Mouse (Mus musculus) liver, embryonic 14.5 days (tissue): ENCODE measurements around the gene Nfatc2.

Source experiments
- CTCF ChIP-seq: IDR thresholded peaks from 2 replicates; pipeline ENCODE4 v1.5.1; 2016; ENCODE audit warnings: antibody characterized with exemption, low read depth, control low read depth
- EP300 ChIP-seq: IDR thresholded peaks from 2 replicates; pipeline ENCODE4 v1.6.1; 2016; ENCODE audit warnings: antibody characterized with exemption, low read depth

DNA sequence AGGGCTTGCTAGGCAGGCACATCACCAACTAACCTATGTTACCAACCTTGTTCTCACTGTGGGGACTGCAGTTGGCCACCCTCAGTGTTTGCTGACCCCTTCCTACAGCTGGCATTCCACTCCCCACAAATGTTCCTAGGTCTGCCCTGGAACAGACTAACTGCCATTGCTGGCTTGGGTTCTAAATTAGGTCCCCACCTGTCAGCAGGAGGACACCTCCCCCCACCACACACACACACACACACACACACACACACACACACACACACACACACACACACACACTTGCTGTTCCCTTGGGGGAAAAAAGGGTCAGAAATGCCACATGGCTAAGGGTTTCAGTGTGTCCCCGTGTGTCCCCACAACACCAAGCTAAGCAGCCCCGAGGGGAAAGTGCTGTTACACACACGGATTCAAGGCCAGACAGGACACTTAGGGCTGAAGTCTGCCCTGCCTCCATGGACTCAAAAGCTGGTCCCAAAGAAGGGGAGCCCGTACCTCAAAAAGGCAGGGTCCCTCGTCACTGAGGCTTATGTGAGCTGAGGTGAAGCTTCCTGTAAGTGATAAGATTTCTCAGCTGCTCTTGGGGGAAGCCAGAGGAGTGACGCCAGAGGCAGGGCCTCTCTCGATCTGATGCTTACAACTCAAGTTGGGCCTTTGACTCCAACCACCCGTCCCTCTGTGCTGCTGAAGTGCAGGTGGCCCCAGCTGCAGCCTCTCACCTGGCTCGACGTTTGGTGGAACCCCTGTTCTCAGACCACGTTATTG, 113.1 kb downstream of the Nfatc2 start:
- no peak for TF ChIP-seq CTCF
- no peak for TF ChIP-seq EP300
